Mouse (Mus musculus) mesoderm, embryonic 11.5 days (tissue): ENCODE measurements around the gene Clec4e.
"Not testable (repeated sequence)": the region's sequence is repeated elsewhere in the genome, so short reads cannot be mapped to it uniquely, and the experiment has no call there.

ENCODE experiments used
- DNase-seq: peaks from one replicate; pipeline ENCODE4 v3.0.0-alpha.2; 2012; ENCODE audit warnings: low read depth, low spot score

The Clec4e gene

DNA sequence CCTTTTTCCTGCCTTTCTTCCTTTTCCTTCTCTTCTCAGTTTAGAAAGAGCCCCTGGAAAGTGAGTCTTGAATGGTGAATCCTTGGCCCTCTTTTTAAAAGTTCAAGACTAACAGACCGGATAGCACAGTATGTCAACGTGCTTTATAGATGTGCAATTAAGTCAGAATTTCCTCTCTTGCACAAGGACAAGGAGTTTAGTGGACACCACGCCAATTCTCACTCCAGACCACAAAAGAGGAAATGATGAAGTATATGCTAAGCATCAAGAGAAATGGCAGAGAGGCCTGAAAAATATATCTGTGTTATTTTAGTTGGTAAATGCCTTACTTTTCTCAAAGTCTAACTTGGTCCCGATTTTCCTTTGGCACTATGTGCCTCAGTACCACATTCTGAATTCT is at the start of gene Clec4e:
Gene Clec4e (minus strand): TSS at position 118 of the 400 bp plus-strand sequence.
- no peak for DNase-seq

- no peak for DNase-seq
Measured at GRCm38 (mm10) chr6:123332503-123332902, 42.8 kb upstream of the Clec4e start.

DNA sequence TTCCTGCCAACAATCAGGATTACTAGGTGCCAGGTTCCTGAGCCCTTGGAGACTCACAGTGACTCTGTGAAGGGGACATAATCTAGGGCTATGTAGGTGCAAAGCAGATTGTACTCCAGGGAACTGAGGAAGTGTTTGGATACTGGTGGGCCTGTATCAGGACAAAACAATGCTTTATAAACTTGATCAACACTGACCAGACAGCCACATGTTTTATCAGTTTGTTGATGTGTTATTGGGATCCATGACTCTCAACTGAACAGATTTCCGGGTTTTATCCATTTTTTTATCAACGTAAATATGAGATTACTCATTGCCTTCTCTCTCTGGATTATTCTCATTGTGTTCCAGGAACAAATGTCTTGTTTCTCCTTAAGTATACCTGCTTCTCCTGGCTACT is 18.4 kb upstream of the Clec4e start, which contains the start of gene Vmn2r19:
Gene Vmn2r19 (plus strand): TSS at position 301 of the 400 bp plus-strand sequence.
- DNase-seq = no peak

GRCm38 (mm10) chr6:123306315-123306714 is 16.6 kb upstream of the Clec4e start:
- not testable (repeated sequence) for DNase-seq

DNA sequence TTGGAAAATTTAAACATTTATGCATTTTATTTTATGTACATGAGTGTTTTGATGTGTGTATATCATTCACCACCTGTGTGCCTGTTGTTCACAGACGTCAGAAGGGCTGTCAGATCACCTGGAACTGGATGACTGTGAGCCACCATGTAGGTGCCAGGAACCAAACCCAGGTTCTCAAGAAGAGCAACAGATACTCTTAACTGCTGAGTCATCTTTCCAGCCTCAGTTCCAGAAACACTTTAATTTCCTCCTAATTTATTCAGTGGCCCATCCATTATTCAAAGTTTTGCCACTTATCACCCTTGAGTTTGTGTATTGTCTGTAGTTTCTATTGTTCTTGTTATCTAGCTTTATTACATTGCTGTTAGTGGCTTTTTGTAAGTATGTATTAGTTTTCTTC is 7.0 kb upstream of the Clec4e start:
- DNase-seq = no peak

- not testable (repeated sequence) for DNase-seq
Measured at GRCm38 (mm10) chr6:123293509-123293908, 3.8 kb upstream of the Clec4e start.

GRCm38 (mm10) chr6:123292751-123293400 is 3.2 kb upstream of the Clec4e start:
- DNase-seq = no peak

- no peak for DNase-seq
Measured at GRCm38 (mm10) chr6:123288931-123289330, 739 bp downstream of the Clec4e start.

GRCm38 (mm10) chr6:123286311-123286710 is 3.4 kb downstream of the Clec4e start:
- DNase-seq = no peak

DNA sequence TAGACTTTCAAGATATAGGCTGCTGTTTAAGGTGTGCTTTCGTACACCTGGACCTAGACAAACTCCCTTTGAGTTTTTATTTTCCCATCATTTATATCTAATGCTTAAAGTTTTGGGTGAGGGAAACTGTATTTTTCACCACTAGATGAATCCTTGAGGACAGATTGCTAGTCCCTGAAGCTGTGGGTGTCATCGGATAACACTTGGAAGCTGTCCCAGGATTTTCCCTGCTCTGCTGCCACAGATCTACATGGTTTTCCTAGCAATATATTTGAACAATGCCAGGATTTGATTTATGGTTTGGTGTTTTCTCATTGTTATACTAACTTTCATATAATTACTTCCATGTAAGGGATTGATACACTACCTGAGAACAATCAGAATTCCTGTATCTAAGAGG is 10.2 kb downstream of the Clec4e start:
- DNase-seq = no peak

DNA sequence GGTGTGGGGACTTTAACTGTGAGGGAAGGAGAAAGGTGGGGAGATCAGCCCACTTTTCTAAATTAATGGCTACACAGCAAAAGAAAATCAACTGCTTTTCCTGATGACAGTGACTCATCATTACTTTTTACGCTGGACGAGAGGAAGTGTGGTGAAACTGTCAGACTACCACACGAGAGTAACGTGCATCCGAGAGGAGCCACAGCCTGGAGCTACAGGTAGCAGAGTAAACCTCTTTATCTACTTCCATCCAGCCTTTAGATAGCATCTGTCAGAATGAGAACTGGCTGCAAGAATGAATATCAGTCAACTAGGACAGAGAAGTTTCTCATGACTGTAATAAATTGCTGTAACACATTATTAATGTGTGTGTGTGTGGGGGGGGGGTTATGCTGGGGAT is 22.7 kb downstream of the Clec4e start:
- no peak for DNase-seq

- no peak for DNase-seq
Measured at GRCm38 (mm10) chr6:123265809-123266208, 23.9 kb downstream of the Clec4e start.

GRCm38 (mm10) chr6:123264194-123264593 is 25.5 kb downstream of the Clec4e start:
- DNase-seq = no peak

- DNase-seq = no peak
Measured at GRCm38 (mm10) chr6:123261555-123262161, 28.0 kb downstream of the Clec4e start, which contains the start of gene Clec4d. Gene Clec4d (plus strand): TSS chr6:123262111.

- DNase-seq = no peak
Measured at GRCm38 (mm10) chr6:123260868-123261267, 28.8 kb downstream of the Clec4e start.

DNA sequence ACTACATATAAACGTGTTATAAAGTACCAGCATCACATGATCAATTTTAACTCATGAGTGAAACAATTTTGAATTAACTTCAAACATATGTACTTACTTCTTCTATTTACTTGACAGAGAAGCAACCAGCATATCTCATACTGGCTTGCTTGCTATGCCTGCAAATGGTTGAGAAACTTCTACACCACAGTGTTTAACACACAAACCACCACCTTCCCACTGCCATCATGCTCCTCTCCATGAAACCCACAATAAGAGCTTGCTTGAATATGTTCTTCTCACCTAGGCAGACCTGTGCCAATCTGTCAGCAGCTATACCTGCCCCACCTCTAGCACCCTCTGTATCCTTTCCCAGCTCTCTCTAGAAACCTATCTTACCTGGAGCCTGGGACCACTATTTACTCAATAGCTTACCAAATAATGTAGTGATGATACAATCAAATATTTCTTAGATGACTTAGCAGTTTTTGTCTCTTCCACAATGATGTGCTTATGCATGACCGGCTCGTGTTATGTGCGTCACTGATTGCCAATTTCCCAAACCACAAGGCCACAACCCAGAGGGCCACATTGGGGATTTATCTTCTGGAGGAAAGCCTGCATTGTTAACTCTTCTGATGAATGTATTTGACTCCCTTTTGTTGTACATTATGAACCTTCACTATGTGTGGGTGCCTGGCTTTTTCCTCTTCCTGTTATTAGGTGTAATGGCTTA is 29.6 kb downstream of the Clec4e start:
- DNase-seq = no peak

- DNase-seq = no peak
Measured at GRCm38 (mm10) chr6:123258946-123259345, 30.7 kb downstream of the Clec4e start.

- DNase-seq = no peak
Measured at GRCm38 (mm10) chr6:123252735-123253134, 36.9 kb downstream of the Clec4e start.

DNA sequence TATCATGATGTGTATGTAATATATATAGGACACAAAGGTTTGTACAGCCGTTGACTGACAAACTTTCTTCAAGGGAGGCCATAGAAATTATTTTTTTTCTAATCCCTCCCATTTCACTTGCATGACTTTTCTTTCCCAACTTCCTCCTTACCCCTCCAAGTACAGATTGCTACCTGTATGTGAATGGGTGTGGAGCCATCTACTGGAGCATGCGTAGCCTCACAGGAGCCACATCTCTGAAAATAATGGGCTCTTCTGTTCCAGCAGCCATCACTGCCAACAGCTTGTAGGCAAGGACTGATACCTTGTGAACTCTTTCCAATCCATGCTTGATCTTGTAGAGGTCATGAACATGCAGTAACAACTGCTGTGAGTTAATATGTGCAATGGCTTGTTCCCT is 40.8 kb downstream of the Clec4e start:
- not testable (repeated sequence) for DNase-seq

DNA sequence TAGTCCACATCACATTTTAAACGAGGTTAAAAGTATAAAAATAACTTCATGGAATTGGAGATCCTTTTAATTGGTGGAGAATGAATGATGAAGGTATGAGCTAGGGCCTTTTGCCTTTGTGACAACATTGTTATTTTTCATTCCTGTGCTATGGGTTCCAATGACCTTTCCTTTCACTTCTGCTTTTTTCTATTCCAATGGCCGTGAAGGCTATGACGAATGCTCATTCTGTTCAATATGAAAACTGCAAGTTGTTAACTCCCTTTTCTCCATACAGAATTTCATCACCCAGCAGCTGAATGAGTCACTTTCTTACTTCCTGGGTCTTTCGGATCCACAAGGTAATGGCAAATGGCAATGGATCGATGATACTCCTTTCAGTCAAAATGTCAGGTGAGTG is 45.5 kb downstream of the Clec4e start:
- DNase-seq = no peak

- no peak for DNase-seq
Measured at GRCm38 (mm10) chr6:123237582-123237981, 52.1 kb downstream of the Clec4e start.
